Mouse (Mus musculus): ENCODE data around the gene Olfr1494. TPM values are rescaled to one million over a fixed set of nuclear protein-coding genes. Genes with fewer than 3 reads are reported as not detected.

Olfr1494 gene
- polyA plus RNA-seq, 1 experiment from 2014 or later = not detected

Other genes with a start within 250 kb of the Olfr1494 start
- gene Olfr1477, start 239.2 kb upstream of the Olfr1494 start, polyA plus RNA-seq (2014; fragmentation: Nextera tagmentation; extraction: Ambion mirVana) = not detected in 2 replicates
- gene Olfr1480, start 211.8 kb upstream of the Olfr1494 start, polyA plus RNA-seq (2014; fragmentation: Nextera tagmentation; extraction: Ambion mirVana) = not detected in 2 replicates
- gene Olfr1484, start 156.2 kb upstream of the Olfr1494 start, polyA plus RNA-seq (2014; fragmentation: Nextera tagmentation; extraction: Ambion mirVana) = not detected in 2 replicates
- gene Olfr1487, start 122.4 kb upstream of the Olfr1494 start, polyA plus RNA-seq (2014; fragmentation: Nextera tagmentation; extraction: Ambion mirVana) = not detected in 2 replicates
- gene Olfr1489, start 108.1 kb upstream of the Olfr1494 start, polyA plus RNA-seq (2014; fragmentation: Nextera tagmentation; extraction: Ambion mirVana) = not detected in 2 replicates
- not detected in 2 replicates for gene Olfr1490, start 88.6 kb upstream of the Olfr1494 start, polyA plus RNA-seq (2014; fragmentation: Nextera tagmentation; extraction: Ambion mirVana)
- gene Olfr1491, start 42.5 kb upstream of the Olfr1494 start, polyA plus RNA-seq (2014; fragmentation: Nextera tagmentation; extraction: Ambion mirVana) = not detected in 2 replicates
- gene Olfr1493-ps1, start 16.4 kb upstream of the Olfr1494 start, polyA plus RNA-seq (2014; fragmentation: Nextera tagmentation; extraction: Ambion mirVana) = not detected in 2 replicates
- gene Olfr1495, start 24.9 kb downstream of the Olfr1494 start, polyA plus RNA-seq (2014; fragmentation: Nextera tagmentation; extraction: Ambion mirVana) = not detected in 2 replicates
- gene Olfr1496, start 38.1 kb downstream of the Olfr1494 start, polyA plus RNA-seq (2014; fragmentation: Nextera tagmentation; extraction: Ambion mirVana) = not detected in 2 replicates
- gene Olfr1497, start 58.5 kb downstream of the Olfr1494 start, polyA plus RNA-seq (2014; fragmentation: Nextera tagmentation; extraction: Ambion mirVana) = not detected in 2 replicates
- not detected in 2 replicates for gene Olfr1499, start 79.7 kb downstream of the Olfr1494 start, polyA plus RNA-seq (2014; fragmentation: Nextera tagmentation; extraction: Ambion mirVana)
- gene Olfr1500, start 90.8 kb downstream of the Olfr1494 start, polyA plus RNA-seq (2014; fragmentation: Nextera tagmentation; extraction: Ambion mirVana) = not detected in 2 replicates
- gene Olfr1501, start 111.0 kb downstream of the Olfr1494 start, polyA plus RNA-seq (2014; fragmentation: Nextera tagmentation; extraction: Ambion mirVana) = not detected in 2 replicates
- gene Olfr1502, start 122.1 kb downstream of the Olfr1494 start, polyA plus RNA-seq (2014; fragmentation: Nextera tagmentation; extraction: Ambion mirVana) = not detected in 2 replicates
- gene Olfr1504, start 158.2 kb downstream of the Olfr1494 start, polyA plus RNA-seq (2014; fragmentation: Nextera tagmentation; extraction: Ambion mirVana) = not detected in 2 replicates
- gene Olfr1505, start 173.8 kb downstream of the Olfr1494 start, polyA plus RNA-seq (2014; fragmentation: Nextera tagmentation; extraction: Ambion mirVana) = not detected in 2 replicates